Mouse (Mus musculus) CH12.LX (cell line): Measurements from ENCODE around the gene Aunip. TPM values are rescaled to one million over a fixed set of nuclear protein-coding genes. Genes with fewer than 3 reads are reported as not detected.

Source experiments
- DNase-seq: peaks from one replicate; pipeline ENCODE4 v3.0.0-alpha.2; 2013; ENCODE audit errors: extremely low read depth
- H3K27ac ChIP-seq: 2 replicates; pipeline ENCODE4 v1.5.1; 2012; ENCODE audit warnings: low read depth, mild to moderate bottlenecking, control low read depth, moderate library complexity; ENCODE audit not compliant: insufficient read depth
- H3K27me3 ChIP-seq: replicated peaks from 2 replicates; pipeline ENCODE3; 2012; ENCODE audit warnings: inconsistent platforms
- H3K36me3 ChIP-seq, 2 experiments: replicated peaks in 1 of 2; 2 replicates each; pipeline versions ENCODE3 to v1.6.1; 2012; ENCODE audit warnings: inconsistent platforms in 1 of 2, low read length in 1 of 2, mild to moderate bottlenecking in 1 of 2, mixed read lengths in 1 of 2, moderate library complexity in 1 of 2; ENCODE audit not compliant: control insufficient read depth in 1 of 2, insufficient read depth in 1 of 2
- H3K4me1 ChIP-seq, 2 experiments: 2 replicates each; pipeline ENCODE4 v1.6.1; 2012; ENCODE audit warnings: inconsistent platforms in 1 of 2, moderate library complexity in 1 of 2; ENCODE audit not compliant: insufficient read depth in 2 of 2, control insufficient read depth in 1 of 2
- H3K4me2 ChIP-seq: 2 replicates; pipeline ENCODE4 v1.6.1; 2012; ENCODE audit warnings: low read depth, mild to moderate bottlenecking, control low read depth; ENCODE audit not compliant: poor library complexity, insufficient read depth, severe bottlenecking
- H3K4me3 ChIP-seq, 3 experiments: fragments of 150-350 bp in 1 of 3; sonication (generic) in 1 of 3; replicated peaks in 1 of 3; 2 replicates each; pipeline versions ENCODE3 to v1.5.1; 2011 to 2012; ENCODE audit warnings: low read depth in 2 of 3, low read length in 2 of 3, mild to moderate bottlenecking in 2 of 3, moderate library complexity in 2 of 3, control low read depth in 1 of 3, improper control_type of control experiment in 1 of 3, inconsistent platforms in 1 of 3, mixed read lengths in 1 of 3; ENCODE audit not compliant: poor library complexity in 1 of 3
- H3K79me2 ChIP-seq: replicated peaks from 2 replicates; pipeline ENCODE4 v1.6.1; 2012; ENCODE audit warnings: mild to moderate bottlenecking, moderate library complexity; ENCODE audit not compliant: control insufficient read depth, poor library complexity, insufficient read depth, severe bottlenecking; ENCODE audit errors: extremely low read depth
- H3K9ac ChIP-seq: 2 replicates; pipeline ENCODE4 v1.6.1; 2012; ENCODE audit warnings: low read depth, mild to moderate bottlenecking, control low read depth, moderate library complexity; ENCODE audit not compliant: insufficient read depth
- H3K9me3 ChIP-seq: replicated peaks from 2 replicates; pipeline ENCODE3; 2012; ENCODE audit warnings: low read length, inconsistent platforms, mixed read lengths
- BHLHE40 ChIP-seq: IDR thresholded peaks from 2 replicates; pipeline ENCODE4 v1.6.1; 2011; ENCODE audit warnings: mild to moderate bottlenecking, low read depth, low read length, improper control_type of control experiment
- CHD1 ChIP-seq: IDR thresholded peaks from 2 replicates; pipeline ENCODE4 v1.6.1; 2012; ENCODE audit warnings: low read depth, low read length, improper control_type of control experiment, inconsistent platforms
- CHD2 ChIP-seq: IDR thresholded peaks from 2 replicates; pipeline ENCODE4 v1.6.1; 2011; ENCODE audit warnings: low read length, improper control_type of control experiment
- CTCF ChIP-seq, 2 experiments: IDR thresholded peaks in 1 of 2; conservative IDR thresholded peaks in 1 of 2; 2 replicates each; pipeline ENCODE4 v1.5.1; 2011 to 2012; ENCODE audit warnings: low read depth in 2 of 2, low read length in 2 of 2, improper control_type of control experiment in 1 of 2, inconsistent platforms in 1 of 2, mild to moderate bottlenecking in 1 of 2, moderate library complexity in 1 of 2
- E2F4 ChIP-seq: IDR thresholded peaks from 2 replicates; pipeline ENCODE4 v1.6.1; 2011; ENCODE audit warnings: low read depth, low read length, improper control_type of control experiment; ENCODE audit not compliant: insufficient replicate concordance
- ELF1 ChIP-seq: IDR thresholded peaks from 2 replicates; pipeline ENCODE4 v1.6.1; 2014; ENCODE audit warnings: low read depth, mild to moderate bottlenecking, inconsistent platforms, low read length, improper control_type of control experiment
- GABPA ChIP-seq: IDR thresholded peaks from 2 replicates; pipeline ENCODE4 v1.6.1; 2012; ENCODE audit warnings: low read depth, low read length, improper control_type of control experiment, inconsistent platforms; ENCODE audit not compliant: insufficient replicate concordance
- HCFC1 ChIP-seq: IDR thresholded peaks from 2 replicates; pipeline ENCODE4 v1.6.1; 2012; ENCODE audit warnings: low read depth, mild to moderate bottlenecking, inconsistent platforms, low read length, improper control_type of control experiment
- JUN ChIP-seq: IDR thresholded peaks from 2 replicates; pipeline ENCODE4 v1.6.1; 2011; ENCODE audit warnings: low read depth, mild to moderate bottlenecking, low read length, improper control_type of control experiment, moderate library complexity; ENCODE audit not compliant: insufficient read depth
- MAFK ChIP-seq: IDR thresholded peaks from 2 replicates; pipeline ENCODE4 v1.6.1; 2011; ENCODE audit warnings: low read length, improper control_type of control experiment; ENCODE audit not compliant: insufficient replicate concordance
- MAX ChIP-seq: IDR thresholded peaks from 2 replicates; pipeline ENCODE4 v1.6.1; 2011; ENCODE audit warnings: low read length, improper control_type of control experiment
- NELFE ChIP-seq: IDR thresholded peaks from 2 replicates; pipeline ENCODE4 v1.6.1; 2011; ENCODE audit warnings: low read depth, low read length, improper control_type of control experiment
- PAX5 ChIP-seq: IDR thresholded peaks from 2 replicates; pipeline ENCODE4 v1.6.1; 2012; ENCODE audit warnings: low read length, inconsistent platforms, mixed read lengths
- RAD21 ChIP-seq: IDR thresholded peaks from 2 replicates; pipeline ENCODE4 v1.6.1; 2011; ENCODE audit warnings: low read depth, mild to moderate bottlenecking, low read length, improper control_type of control experiment, moderate library complexity
- RCOR1 ChIP-seq: conservative IDR thresholded peaks from 2 replicates; pipeline ENCODE4 v1.6.1; 2012; ENCODE audit warnings: low read depth, mild to moderate bottlenecking, inconsistent platforms, low read length, improper control_type of control experiment
- SIN3A ChIP-seq: IDR thresholded peaks from 2 replicates; pipeline ENCODE4 v1.6.1; 2012; ENCODE audit warnings: low read length, improper control_type of control experiment, inconsistent platforms
- SMC3 ChIP-seq: IDR thresholded peaks from 2 replicates; pipeline ENCODE4 v1.6.1; 2011; ENCODE audit warnings: low read depth, low read length, improper control_type of control experiment
- TBP ChIP-seq: conservative IDR thresholded peaks from 2 replicates; pipeline ENCODE4 v1.6.1; 2011; ENCODE audit warnings: low read depth, low read length, improper control_type of control experiment
- TCF12 ChIP-seq: IDR thresholded peaks from 2 replicates; pipeline ENCODE4 v1.6.1; 2014; ENCODE audit warnings: low read depth, mild to moderate bottlenecking, inconsistent platforms, low read length, improper control_type of control experiment
- ZC3H11A ChIP-seq: IDR thresholded peaks from 2 replicates; pipeline ENCODE4 v1.6.1; 2012; ENCODE audit warnings: low read depth, mild to moderate bottlenecking, inconsistent platforms, low read length, improper control_type of control experiment
- ZKSCAN1 ChIP-seq: IDR thresholded peaks from 2 replicates; pipeline ENCODE4 v1.6.1; 2012; ENCODE audit warnings: low read depth, inconsistent platforms, low read length, improper control_type of control experiment, borderline replicate concordance
- ZNF384 ChIP-seq: IDR thresholded peaks from 2 replicates; pipeline ENCODE4 v1.6.1; 2012; ENCODE audit warnings: low read depth, low read length, improper control_type of control experiment, inconsistent platforms
- dilution Hi-C: fragments of 300-500 bp; cut with MboI; formaldehyde crosslinking; loops from 2 replicates; pipeline ENCODE4 v1.14.3; 2020; ENCODE audit warnings: low sequenced_read_pairs; ENCODE audit not compliant: extremely low pct_unique_long_range_greater_than_20kb, extremely low pct_ligation_motif_present
- in situ Hi-C: fragments of 300-500 bp; cut with MboI; formaldehyde crosslinking; loops from 3 replicates; pipeline ENCODE4 v1.14.3; 2019; ENCODE audit warnings: low sequenced_read_pairs, low pct_ligation_motif_present, low pct_unique_long_range_greater_than_20kb, mixed read lengths
- polyA plus RNA-seq: library from polyadenylated mRNA; unstranded; fragments of >175 nt; gene quantifications from 2 replicates; pipeline ENCODE4 v1.2.1, GENCODE M21; 2012; ENCODE audit warnings: low read depth; ENCODE audit not compliant: insufficient read length
- total RNA-seq, 2 experiments: library from RNA; depleted of rRNA; stranded (reverse); fragments of 300-350 nt in 1 of 2; fragments of >200 nt in 1 of 2; gene quantifications; 2 replicates each; pipeline ENCODE4 v1.2.3; 2012 to 2014

Aunip gene
- total and polyA plus RNA-seq, 3 experiments = 11.5 to 14.9 (median 11.7) TPM

DNA sequence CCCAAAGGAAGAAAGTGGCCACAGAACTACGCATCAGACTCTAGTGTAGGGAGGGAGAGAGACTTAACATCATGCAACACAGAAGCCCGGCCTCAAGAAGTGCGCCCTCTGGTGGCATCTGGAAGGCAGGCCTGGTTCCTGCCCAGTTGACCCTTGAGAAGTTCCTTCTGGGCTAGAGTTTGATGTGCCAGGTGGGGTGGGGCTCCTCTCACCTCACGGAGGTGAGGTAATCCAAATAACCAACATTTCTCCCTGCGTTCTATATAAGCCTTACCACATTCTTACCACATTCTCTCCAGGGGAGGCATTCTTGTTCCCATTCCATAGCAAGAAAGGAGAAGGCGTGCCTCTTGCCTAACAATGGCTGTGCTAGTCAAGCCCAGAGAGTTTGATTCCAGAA is 29.9 kb upstream of the Aunip start:
- no peaks in the 10 kb centered on the region for H3K79me2 ChIP-seq
- peaks cover 46% of the 10 kb centered on the region for H3K27me3 ChIP-seq
- no peak overlapping the region for H3K4me3 ChIP-seq
- no peak for TF ChIP-seq JUN
- TF ChIP-seq SMC3 = peak; percentile 66
- peak; percentile 38 for TF ChIP-seq RAD21
- peak; percentile 87 to 89 for TF ChIP-seq CTCF (conservative IDR thresholded peaks at IDR 0.05 in 1 of 2, IDR thresholded peaks at IDR 0.05 in 1 of 2; ENCODE audit: low read depth in 2 of 2, low read length in 2 of 2)
- TF ChIP-seq GABPA = no peak
- no peak for TF ChIP-seq CHD1
- TF ChIP-seq ELF1 = no peak; the same call in 1 of the 2 replicates
- TF ChIP-seq BHLHE40 = no peak
- in situ Hi-C loops = loop anchor here (25.0 kb wide), 1 partner anchor 219 kb away; the partner anchor contains the start of gene Grrp1
- dilution Hi-C loops = no loop called here
- peak; percentile 70 for DNase-seq
- no peak overlapping the region for H3K9ac ChIP-seq
- no peaks in the 10 kb centered on the region for H3K36me3 ChIP-seq
- H3K9me3 ChIP-seq = no peaks in the 10 kb centered on the region
- peaks cover 7 to 15% of the 10 kb centered on the region in 2 experiments; a peak in 3 of 4 replicates for H3K4me1 ChIP-seq
- H3K4me2 ChIP-seq = no peak overlapping the region
- H3K27ac ChIP-seq = no peak overlapping the region

DNA sequence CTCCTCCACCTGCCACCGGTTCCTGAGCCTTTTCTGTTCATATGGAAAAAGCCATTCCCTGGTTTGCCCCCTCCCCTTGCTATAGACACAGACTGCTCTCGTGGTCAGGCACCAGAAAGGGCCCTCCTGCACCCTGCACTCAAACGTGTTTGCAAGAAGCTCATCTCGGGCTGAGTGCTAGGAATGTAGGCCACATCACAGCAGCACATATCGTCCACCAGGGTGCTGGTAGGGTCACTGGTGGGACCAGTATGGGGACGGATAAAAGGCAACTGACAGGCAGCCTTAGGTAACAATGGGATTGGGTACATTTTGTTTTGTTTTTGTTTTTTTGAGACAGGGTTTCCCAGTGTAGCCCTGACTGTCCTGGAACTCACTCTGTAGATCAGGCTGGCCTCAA is 29.5 kb upstream of the Aunip start:
- Histone ChIP-seq H3K4me3 (no peak overlapping the region), H3K27ac (no peak overlapping the region), H3K9me3 (no peaks in the 10 kb centered on the region), H3K4me1 (peaks cover 7 to 15% of the 10 kb centered on the region in 2 experiments; a peak in 3 of 4 replicates), H3K27me3 (peaks cover 47% of the 10 kb centered on the region), H3K79me2 (no peaks in the 10 kb centered on the region), H3K4me2 (no peak overlapping the region)
- DNase-seq = no peak
- dilution Hi-C loops = no loop called here
- in situ Hi-C loops = loop anchor here (25.0 kb wide), 1 partner anchor 219 kb away; the partner anchor contains the start of gene Grrp1
- no peak for TF ChIP-seq RCOR1
- no peak for TF ChIP-seq HCFC1
- TF ChIP-seq ZNF384 = no peak
- no peak for TF ChIP-seq CHD1
- no peak for TF ChIP-seq PAX5
- TF ChIP-seq SIN3A = no peak
- no peak for TF ChIP-seq MAX
- TF ChIP-seq TCF12 = no peak
- TF ChIP-seq CHD2 = no peak
- no peak for TF ChIP-seq BHLHE40
- no peak for TF ChIP-seq SMC3
- TF ChIP-seq ZKSCAN1 = no peak
- no peak for TF ChIP-seq RAD21
- TF ChIP-seq E2F4 = no peak
- no peak for TF ChIP-seq MAFK
- TF ChIP-seq ZC3H11A = no peak
- TF ChIP-seq NELFE = no peak
- no peak for TF ChIP-seq TBP
- TF ChIP-seq, all 38 proteins: peak for 0
- no peaks in the 10 kb centered on the region for H3K36me3 ChIP-seq
- no peak overlapping the region for H3K9ac ChIP-seq
